Mouse (Mus musculus): Measurements from ENCODE around the gene Paics.

DNA sequence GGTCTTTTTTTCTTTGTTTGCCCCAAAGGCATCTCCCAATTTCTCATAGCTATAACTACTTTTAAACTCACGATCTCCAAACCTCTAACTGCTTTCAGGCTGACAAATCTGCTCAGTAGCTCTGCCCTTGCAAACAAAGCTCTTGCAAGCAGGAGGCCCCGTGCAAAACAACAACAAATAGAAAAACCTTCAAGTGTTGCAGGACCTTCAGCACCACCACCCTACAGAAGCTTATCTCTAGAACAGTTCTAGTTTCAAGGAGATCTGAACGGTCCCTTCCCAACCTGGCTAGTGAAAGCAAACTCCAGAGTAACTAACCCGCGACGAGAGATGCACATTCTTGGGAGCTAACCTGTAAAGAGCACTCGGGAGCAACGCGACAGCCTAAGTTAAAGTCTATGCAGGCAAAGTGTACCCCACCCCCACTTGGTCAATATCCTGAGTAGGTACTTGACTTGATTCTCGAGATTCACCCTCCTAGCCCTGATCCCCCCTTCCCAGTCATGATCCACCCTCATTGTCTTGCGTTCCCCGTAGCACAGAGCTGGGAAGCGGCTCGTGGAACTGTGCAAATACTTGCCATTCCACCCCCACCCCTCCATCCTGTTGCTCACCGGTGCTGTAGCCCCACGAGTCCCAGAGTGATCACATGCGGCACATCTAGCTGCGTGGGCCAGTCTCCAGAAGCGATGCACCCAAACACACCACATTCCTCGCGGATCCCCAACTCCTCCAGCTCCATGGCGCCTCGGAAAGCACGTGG, 583 bp upstream of the Paics start:
- no peak for TF ChIP-seq CTCF (IDR thresholded peaks at IDR 0.05; ENCODE audit: low read depth, low read length)
- no peak for TF ChIP-seq POLR2A (IDR thresholded peaks at IDR 0.05; ENCODE audit: extremely low read depth, insufficient read depth, low read length)

Measured in liver, adult 2 months (tissue).